Mouse (Mus musculus): Measurements from ENCODE around the gene Gpr171.

- TF ChIP-seq POLR2A (IDR thresholded peaks at IDR 0.05; ENCODE audit: borderline replicate concordance, control insufficient read depth, low read depth, low read length) (no peak), CTCF (IDR thresholded peaks at IDR 0.05; ENCODE audit: control insufficient read depth, insufficient read depth, low read length) (no peak)
Observed at GRCm38 (mm10) chr3:59139651-59140051, 38.0 kb upstream of the Gpr171 start.

All from bone marrow, adult 2 months (tissue).